Mouse (Mus musculus) left cerebral cortex, adult 8-10 months (tissue): ENCODE measurements around the gene Serpinb9b. TPM values are rescaled to one million over a fixed set of nuclear protein-coding genes. Genes with fewer than 3 reads are reported as not detected.
"Not testable (repeated sequence)": the region's sequence is repeated elsewhere in the genome, so short reads cannot be mapped to it uniquely, and the experiment has no call there.

Source experiments
- DNase-seq, 2 experiments: peaks; one replicate each; pipeline ENCODE4 v3.0.0; 2022; ENCODE audit warnings: low spot score in 2 of 2
- total RNA-seq, 4 experiments: library from RNA; stranded (reverse); gene quantifications; 2 replicates each; pipeline ENCODE4 v1.2.4; 2022

Serpinb9b gene
- total RNA-seq = not detected

GRCm38 (mm10) chr13:33027244-33027643 is at the start of gene Serpinb9b:
Serpinb9b (plus strand) TSS chr13:33027416.
- no peak for DNase-seq

- no peak for DNase-seq
Observed at GRCm38 (mm10) chr13:32982556-32983042, 44.6 kb upstream of the Serpinb9b start.

GRCm38 (mm10) chr13:32986256-32986655 is 41.0 kb upstream of the Serpinb9b start:
- DNase-seq = no peak

- no peak for DNase-seq
Observed at GRCm38 (mm10) chr13:32993152-32993893, 33.9 kb upstream of the Serpinb9b start.

GRCm38 (mm10) chr13:32993894-32994242 is 33.3 kb upstream of the Serpinb9b start:
- no peak for DNase-seq

- no peak for DNase-seq
Observed at GRCm38 (mm10) chr13:32995051-32995450, 32.2 kb upstream of the Serpinb9b start.

- DNase-seq = no peak
Observed at GRCm38 (mm10) chr13:33001341-33001740, 25.9 kb upstream of the Serpinb9b start.

GRCm38 (mm10) chr13:33002950-33003349 is 24.3 kb upstream of the Serpinb9b start, which contains the start of gene Serpinb9:
Serpinb9 (plus strand) TSS chr13:33003250.
- DNase-seq = no peak

GRCm38 (mm10) chr13:33003523-33004413 is 23.4 kb upstream of the Serpinb9b start:
- DNase-seq = no peak

- DNase-seq = peak; percentile 62
Observed at GRCm38 (mm10) chr13:33004414-33005105, 22.7 kb upstream of the Serpinb9b start.

- no peak for DNase-seq
Observed at GRCm38 (mm10) chr13:33005501-33006075, 21.6 kb upstream of the Serpinb9b start.

GRCm38 (mm10) chr13:33006555-33006954 is 20.7 kb upstream of the Serpinb9b start:
- no peak for DNase-seq

- no peak for DNase-seq
Observed at GRCm38 (mm10) chr13:33012395-33012794, 14.8 kb upstream of the Serpinb9b start.

GRCm38 (mm10) chr13:33013271-33013670 is 13.9 kb upstream of the Serpinb9b start:
- no peak for DNase-seq

GRCm38 (mm10) chr13:33022371-33022770 is 4.8 kb upstream of the Serpinb9b start:
- DNase-seq = no peak

GRCm38 (mm10) chr13:33026427-33027057 is 674 bp upstream of the Serpinb9b start:
- no peak for DNase-seq

- no peak for DNase-seq
Observed at GRCm38 (mm10) chr13:33028146-33028545, 930 bp downstream of the Serpinb9b start.

GRCm38 (mm10) chr13:33028550-33028949 is 1.3 kb downstream of the Serpinb9b start:
- DNase-seq = no peak

- not testable (repeated sequence) for DNase-seq
Observed at GRCm38 (mm10) chr13:33029478-33029877, 2.3 kb downstream of the Serpinb9b start.

GRCm38 (mm10) chr13:33030281-33030680 is 3.1 kb downstream of the Serpinb9b start:
- no peak for DNase-seq

- no peak for DNase-seq
Observed at GRCm38 (mm10) chr13:33035506-33035905, 8.3 kb downstream of the Serpinb9b start.
